Mouse (Mus musculus): ENCODE measurements around the gene Dirc2. TPM values are rescaled to one million over a fixed set of nuclear protein-coding genes. Genes with fewer than 3 reads are reported as not detected.

Gene Dirc2
- polyA plus RNA-seq, 1 experiment from 2014 or later, result 10.0 TPM

- WGBS, result 14% methylated on average over 6 of the region's 6 CpGs
- Histone ChIP-seq H3K36me3 (ENCODE audit: control insufficient read depth, insufficient read depth, low read length) (no peaks in the 10 kb centered on the region), H3K4me2 (ENCODE audit: low read depth, low read length) (no peak overlapping the region), H3K9me3 (ENCODE audit: control insufficient read depth, low read length) (no peaks in the 10 kb centered on the region), H3K4me1 (replicated peaks; ENCODE audit: control insufficient read depth, insufficient read depth, low read length) (no peaks in the 10 kb centered on the region), H3K9ac (ENCODE audit: low read length) (no peak overlapping the region), H3K27ac (ENCODE audit: low read length) (no peak overlapping the region), H3K4me3 (ENCODE audit: low read length) (no peak overlapping the region), H3K27me3 (ENCODE audit: control insufficient read depth, insufficient read depth, low read depth, low read length) (no peaks in the 10 kb centered on the region)
- ATAC-seq (ENCODE audit: low read depth), result no peak
Observed at GRCm38 (mm10) chr16:35734038-35734437, 35.1 kb downstream of the Dirc2 start.

GRCm38 (mm10) chr16:35732096-35732495, 37.1 kb downstream of the Dirc2 start:
- WGBS, result 58% methylated on average over 7 of the region's 7 CpGs
- ATAC-seq (ENCODE audit: low read depth), result no peak
- Histone ChIP-seq H3K9ac (ENCODE audit: low read length) (no peak overlapping the region), H3K27me3 (ENCODE audit: control insufficient read depth, insufficient read depth, low read depth, low read length) (no peaks in the 10 kb centered on the region), H3K4me1 (replicated peaks; ENCODE audit: control insufficient read depth, insufficient read depth, low read length) (no peaks in the 10 kb centered on the region), H3K27ac (ENCODE audit: low read length) (no peak overlapping the region), H3K4me2 (ENCODE audit: low read depth, low read length) (no peak overlapping the region), H3K4me3 (ENCODE audit: low read length) (no peak overlapping the region), H3K36me3 (ENCODE audit: control insufficient read depth, insufficient read depth, low read length) (no peaks in the 10 kb centered on the region), H3K9me3 (ENCODE audit: control insufficient read depth, low read length) (no peaks in the 10 kb centered on the region)

GRCm38 (mm10) chr16:35729151-35729738, 39.9 kb downstream of the Dirc2 start:
- no peak overlapping the region for H3K4me2 ChIP-seq (ENCODE audit: low read depth, low read length)
- no peak overlapping the region for H3K27ac ChIP-seq (ENCODE audit: low read length)
- H3K4me1 ChIP-seq (replicated peaks; ENCODE audit: control insufficient read depth, insufficient read depth, low read length), result no peaks in the 10 kb centered on the region
- no peak overlapping the region for H3K9ac ChIP-seq (ENCODE audit: low read length)
- H3K27me3 ChIP-seq (ENCODE audit: control insufficient read depth, insufficient read depth, low read depth, low read length), result no peaks in the 10 kb centered on the region
- WGBS, result 50% methylated on average over 8 of the region's 8 CpGs
- peak; percentile 90 for ATAC-seq (ENCODE audit: low read depth)
- H3K9me3 ChIP-seq (ENCODE audit: control insufficient read depth, low read length), result no peaks in the 10 kb centered on the region
- H3K4me3 ChIP-seq (ENCODE audit: low read length), result no peak overlapping the region
- no peaks in the 10 kb centered on the region; the same call in 1 of the 2 replicates for H3K36me3 ChIP-seq (ENCODE audit: control insufficient read depth, insufficient read depth, low read length)

- Histone ChIP-seq H3K36me3 (ENCODE audit: control insufficient read depth, insufficient read depth, low read length) (no peaks in the 10 kb centered on the region; the same call in 1 of the 2 replicates), H3K4me2 (ENCODE audit: low read depth, low read length) (no peak overlapping the region), H3K4me3 (ENCODE audit: low read length) (no peak overlapping the region), H3K27ac (ENCODE audit: low read length) (no peak overlapping the region), H3K27me3 (ENCODE audit: control insufficient read depth, insufficient read depth, low read depth, low read length) (no peaks in the 10 kb centered on the region), H3K4me1 (replicated peaks; ENCODE audit: control insufficient read depth, insufficient read depth, low read length) (no peaks in the 10 kb centered on the region), H3K9ac (ENCODE audit: low read length) (no peak overlapping the region), H3K9me3 (ENCODE audit: control insufficient read depth, low read length) (no peaks in the 10 kb centered on the region)
- 71% methylated on average over 2 of the region's 2 CpGs for WGBS
- no peak for ATAC-seq (ENCODE audit: low read depth)
Observed at GRCm38 (mm10) chr16:35726601-35727000, 42.6 kb downstream of the Dirc2 start.

- no peaks in the 10 kb centered on the region for H3K4me1 ChIP-seq (replicated peaks; ENCODE audit: control insufficient read depth, insufficient read depth, low read length)
- H3K4me3 ChIP-seq (ENCODE audit: low read length), result no peak overlapping the region
- no peak overlapping the region for H3K27ac ChIP-seq (ENCODE audit: low read length)
- H3K9ac ChIP-seq (ENCODE audit: low read length), result no peak overlapping the region
- H3K9me3 ChIP-seq (ENCODE audit: control insufficient read depth, low read length), result no peaks in the 10 kb centered on the region
- no peaks in the 10 kb centered on the region for H3K27me3 ChIP-seq (ENCODE audit: control insufficient read depth, insufficient read depth, low read depth, low read length)
- H3K36me3 ChIP-seq (ENCODE audit: control insufficient read depth, insufficient read depth, low read length), result no peaks in the 10 kb centered on the region; the same call in 1 of the 2 replicates
- H3K4me2 ChIP-seq (ENCODE audit: low read depth, low read length), result no peak overlapping the region
- 83% methylated on average over 6 of the region's 6 CpGs for WGBS
- no peak for ATAC-seq (ENCODE audit: low read depth)
Observed at GRCm38 (mm10) chr16:35724561-35724960, 44.6 kb downstream of the Dirc2 start.

- no peak for ATAC-seq (ENCODE audit: low read depth)
- no peak overlapping the region for H3K4me2 ChIP-seq (ENCODE audit: low read depth, low read length)
- WGBS, result 84% methylated on average over 5 of the region's 5 CpGs
- H3K27ac ChIP-seq (ENCODE audit: low read length), result no peak overlapping the region
- H3K36me3 ChIP-seq (ENCODE audit: control insufficient read depth, insufficient read depth, low read length), result peaks cover 2% of the 10 kb centered on the region; the same call in 1 of the 2 replicates
- H3K27me3 ChIP-seq (ENCODE audit: control insufficient read depth, insufficient read depth, low read depth, low read length), result no peaks in the 10 kb centered on the region
- no peaks in the 10 kb centered on the region for H3K4me1 ChIP-seq (replicated peaks; ENCODE audit: control insufficient read depth, insufficient read depth, low read length)
- H3K9me3 ChIP-seq (ENCODE audit: control insufficient read depth, low read length), result 0 out of 2 replicates have a peak, but pooled peaks cover 2% of the 10 kb centered on the region
- H3K4me3 ChIP-seq (ENCODE audit: low read length), result no peak overlapping the region
- H3K9ac ChIP-seq (ENCODE audit: low read length), result no peak overlapping the region
Observed at GRCm38 (mm10) chr16:35717761-35718160, 51.4 kb downstream of the Dirc2 start.

- no peak for ATAC-seq (ENCODE audit: low read depth)
- Histone ChIP-seq H3K27ac (ENCODE audit: low read length) (no peak overlapping the region), H3K9me3 (ENCODE audit: control insufficient read depth, low read length) (0 out of 2 replicates have a peak, but pooled peaks cover 2% of the 10 kb centered on the region), H3K4me1 (replicated peaks; ENCODE audit: control insufficient read depth, insufficient read depth, low read length) (peaks cover 4% of the 10 kb centered on the region; the same call in 1 of the 2 replicates), H3K27me3 (ENCODE audit: control insufficient read depth, insufficient read depth, low read depth, low read length) (no peaks in the 10 kb centered on the region), H3K9ac (ENCODE audit: low read length) (no peak overlapping the region), H3K4me2 (ENCODE audit: low read depth, low read length) (no peak overlapping the region), H3K4me3 (ENCODE audit: low read length) (no peak overlapping the region), H3K36me3 (ENCODE audit: control insufficient read depth, insufficient read depth, low read length) (peaks cover 2% of the 10 kb centered on the region; the same call in 1 of the 2 replicates)
- WGBS, result 80% methylated on average over 3 of the region's 3 CpGs
Observed at GRCm38 (mm10) chr16:35716257-35716656, 52.9 kb downstream of the Dirc2 start.

GRCm38 (mm10) chr16:35715771-35716170, 53.4 kb downstream of the Dirc2 start:
- ATAC-seq (ENCODE audit: low read depth), result no peak
- H3K4me3 ChIP-seq (ENCODE audit: low read length), result no peak overlapping the region
- H3K36me3 ChIP-seq (ENCODE audit: control insufficient read depth, insufficient read depth, low read length), result peaks cover 2% of the 10 kb centered on the region; the same call in 1 of the 2 replicates
- H3K27ac ChIP-seq (ENCODE audit: low read length), result no peak overlapping the region
- no peak overlapping the region for H3K4me2 ChIP-seq (ENCODE audit: low read depth, low read length)
- WGBS, result 76% methylated on average over 5 of the region's 5 CpGs
- no peak overlapping the region for H3K9ac ChIP-seq (ENCODE audit: low read length)
- 0 out of 2 replicates have a peak, but pooled peaks cover 2% of the 10 kb centered on the region for H3K9me3 ChIP-seq (ENCODE audit: control insufficient read depth, low read length)
- peaks cover 4% of the 10 kb centered on the region; the same call in 1 of the 2 replicates for H3K4me1 ChIP-seq (replicated peaks; ENCODE audit: control insufficient read depth, insufficient read depth, low read length)
- H3K27me3 ChIP-seq (ENCODE audit: control insufficient read depth, insufficient read depth, low read depth, low read length), result no peaks in the 10 kb centered on the region

- Histone ChIP-seq H3K9me3 (ENCODE audit: control insufficient read depth, low read length) (0 out of 2 replicates have a peak, but pooled peaks cover 2% of the 10 kb centered on the region), H3K36me3 (ENCODE audit: control insufficient read depth, insufficient read depth, low read length) (peaks cover 2% of the 10 kb centered on the region; the same call in 1 of the 2 replicates), H3K4me2 (ENCODE audit: low read depth, low read length) (no peak overlapping the region), H3K4me1 (replicated peaks; ENCODE audit: control insufficient read depth, insufficient read depth, low read length) (peaks cover 4% of the 10 kb centered on the region; the same call in 1 of the 2 replicates), H3K27me3 (ENCODE audit: control insufficient read depth, insufficient read depth, low read depth, low read length) (no peaks in the 10 kb centered on the region), H3K4me3 (ENCODE audit: low read length) (no peak overlapping the region), H3K9ac (ENCODE audit: low read length) (no peak overlapping the region), H3K27ac (ENCODE audit: low read length) (no peak overlapping the region)
- no peak for ATAC-seq (ENCODE audit: low read depth)
- 49% methylated on average over 6 of the region's 6 CpGs for WGBS
Observed at GRCm38 (mm10) chr16:35715350-35715749, 53.8 kb downstream of the Dirc2 start.
